Mouse (Mus musculus): Measurements from ENCODE around the gene Chst15. TPM values are rescaled to one million over a fixed set of nuclear protein-coding genes. Genes with fewer than 3 reads are reported as not detected.

Gene Chst15
- total RNA-seq, 2 experiments from 2014 or later = 7.8 to 9.5 TPM

DNA sequence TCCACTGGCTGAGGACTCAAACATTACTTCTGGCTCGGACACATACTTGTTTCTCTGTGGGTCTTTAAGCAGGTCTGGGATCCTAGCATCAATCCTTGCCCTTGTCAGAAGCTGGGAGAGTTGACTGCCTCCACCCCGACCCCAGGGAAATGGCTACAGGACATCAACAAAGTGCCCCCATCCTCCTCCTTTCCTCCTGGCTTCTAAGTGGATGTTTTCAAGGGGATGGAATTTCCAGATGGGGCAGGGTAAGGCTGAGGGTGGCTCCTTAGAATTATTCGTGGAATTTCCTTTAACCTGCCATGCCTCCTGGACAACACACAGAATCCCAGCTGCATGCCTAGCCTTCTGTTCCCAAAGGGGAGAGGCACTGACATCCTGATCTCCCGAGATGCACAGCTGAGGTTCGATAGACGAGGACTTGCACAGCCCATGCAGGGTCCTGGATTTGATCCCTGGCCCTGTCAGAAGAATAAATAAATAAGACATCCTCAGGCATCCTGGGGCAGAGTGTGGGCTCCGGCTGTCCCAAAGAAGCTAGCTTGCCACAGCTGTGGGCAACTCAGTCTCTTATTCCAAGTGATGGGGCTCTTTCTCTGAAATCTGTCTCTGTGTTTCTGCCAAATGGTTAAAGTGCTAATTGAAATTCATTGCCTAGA, 119.1 kb downstream of the Chst15 start:
- DNase-seq (ENCODE audit: low spot score) = no peak
- intact Hi-C loops (cut with DNase I) = no loop called here

DNA sequence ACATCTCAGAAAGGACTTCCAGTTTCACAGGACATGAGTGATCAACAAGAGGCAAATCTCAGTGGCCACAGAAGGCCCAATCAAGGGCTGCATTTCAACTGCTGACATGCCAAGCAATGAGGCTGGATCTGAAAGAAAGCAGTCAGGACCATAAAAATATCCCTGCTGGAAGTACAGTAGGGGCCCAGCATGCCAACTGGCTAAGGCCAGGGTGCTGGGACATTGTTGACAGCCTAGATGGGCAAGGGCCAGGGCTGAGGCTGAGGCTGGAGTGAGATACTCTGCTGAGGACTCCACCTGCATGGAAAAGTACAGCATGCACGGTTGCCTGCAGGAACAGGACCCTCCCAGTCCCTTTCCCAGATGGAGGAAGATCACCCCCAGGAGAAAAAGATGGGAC, 120.4 kb downstream of the Chst15 start:
- DNase-seq (ENCODE audit: low spot score) = peak; percentile 31
- intact Hi-C loops (cut with DNase I) = no loop called here

DNA sequence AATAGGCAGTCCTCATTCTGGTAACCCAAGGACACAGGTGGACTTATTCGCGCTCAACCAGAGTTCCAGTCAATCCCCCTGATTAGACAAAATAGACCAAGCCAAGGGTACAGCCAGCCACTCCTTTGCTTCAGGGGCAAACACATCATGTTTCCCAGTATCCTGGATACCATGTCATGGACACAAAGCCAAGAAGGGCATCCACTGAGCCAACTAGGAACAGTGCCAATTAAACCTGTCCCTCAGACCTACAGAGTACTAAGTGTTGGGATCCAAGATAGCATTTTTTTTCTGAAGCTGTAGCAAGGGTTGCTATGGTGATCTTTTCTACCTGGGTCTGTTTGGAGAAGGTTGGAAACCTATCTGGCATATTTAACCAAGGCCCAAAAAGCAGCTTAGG, 123.4 kb downstream of the Chst15 start:
- intact Hi-C loops (cut with DNase I) = no loop called here

DNA sequence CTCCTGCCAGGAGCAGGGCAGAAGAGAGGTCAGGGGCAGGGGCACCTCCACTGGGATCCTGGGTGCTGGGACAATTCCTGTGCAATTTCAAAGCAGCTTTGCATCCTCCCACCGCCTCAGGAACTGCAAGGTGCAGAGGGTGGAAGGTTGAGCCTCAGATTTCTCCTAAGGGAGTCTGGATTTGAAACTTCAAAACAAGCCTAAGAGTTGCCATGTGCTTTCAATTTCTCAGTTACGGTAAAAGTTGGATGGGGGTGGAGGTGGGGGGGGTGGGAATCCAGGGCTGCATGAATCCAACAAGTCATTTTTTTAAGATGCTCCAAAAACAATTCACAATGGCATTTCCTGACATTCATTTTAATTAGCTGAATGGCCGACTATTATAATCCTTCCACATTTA, 129.6 kb downstream of the Chst15 start:
- DNase-seq (ENCODE audit: low spot score) = no peak
- intact Hi-C loops (cut with DNase I) = no loop called here

More for the DNA sequence above, 123.4 kb downstream of the Chst15 start:
- DNase-seq (ENCODE audit: low spot score) = no peak

Other genes starting within 250 kb of the Chst15 start
- gene Cpxm2, start 162.5 kb downstream of the Chst15 start, total RNA-seq (2021) = 1 to 10 TPM; 1.3 to 3.4 TPM

All from heart, postnatal 25 days (tissue).